Mouse (Mus musculus): ENCODE results near the gene Sox4.

Sox4 gene

GRCm38 (mm10) chr13:28946565-28947135 is 6.9 kb downstream of the Sox4 start:
- DNase-seq = no peak

- no peak for DNase-seq
These were observed 7.8 kb downstream of the Sox4 start for GRCm38 (mm10) chr13:28945681-28946080.

- DNase-seq = no peak
These were observed 10.6 kb downstream of the Sox4 start for GRCm38 (mm10) chr13:28942926-28943325.

- no peak for DNase-seq
These were observed 11.4 kb downstream of the Sox4 start for GRCm38 (mm10) chr13:28941983-28942630.

- peak; percentile 44 for DNase-seq
These were observed 20.1 kb downstream of the Sox4 start for GRCm38 (mm10) chr13:28933375-28933774.

GRCm38 (mm10) chr13:28931776-28932175 is 21.7 kb downstream of the Sox4 start:
- DNase-seq = no peak

- peak; percentile 41 for DNase-seq
These were observed 22.2 kb downstream of the Sox4 start for GRCm38 (mm10) chr13:28931266-28931665.

GRCm38 (mm10) chr13:28930364-28930763 is 23.1 kb downstream of the Sox4 start:
- DNase-seq = no peak

GRCm38 (mm10) chr13:28929936-28930335 is 23.6 kb downstream of the Sox4 start:
- DNase-seq = no peak

- DNase-seq = no peak
These were observed 30.4 kb downstream of the Sox4 start for GRCm38 (mm10) chr13:28923136-28923535.

- DNase-seq = peak; percentile 13
These were observed 35.9 kb downstream of the Sox4 start for GRCm38 (mm10) chr13:28917379-28918250.

GRCm38 (mm10) chr13:28913656-28914055 is 39.9 kb downstream of the Sox4 start:
- no peak for DNase-seq

- no peak for DNase-seq
These were observed 46.5 kb downstream of the Sox4 start for GRCm38 (mm10) chr13:28906981-28907380.

All from kidney, postnatal 10 days (tissue).